Mouse (Mus musculus) thymus, postnatal 14 days (tissue): Measurements from ENCODE around the gene Abcg4.
A peak's percentile ranks its signal among the peaks of the same experiment; 100 is the strongest.

Experiments
- DNase-seq: peaks from one replicate; pipeline ENCODE4 v3.0.0; 2021

Gene Abcg4

DNA sequence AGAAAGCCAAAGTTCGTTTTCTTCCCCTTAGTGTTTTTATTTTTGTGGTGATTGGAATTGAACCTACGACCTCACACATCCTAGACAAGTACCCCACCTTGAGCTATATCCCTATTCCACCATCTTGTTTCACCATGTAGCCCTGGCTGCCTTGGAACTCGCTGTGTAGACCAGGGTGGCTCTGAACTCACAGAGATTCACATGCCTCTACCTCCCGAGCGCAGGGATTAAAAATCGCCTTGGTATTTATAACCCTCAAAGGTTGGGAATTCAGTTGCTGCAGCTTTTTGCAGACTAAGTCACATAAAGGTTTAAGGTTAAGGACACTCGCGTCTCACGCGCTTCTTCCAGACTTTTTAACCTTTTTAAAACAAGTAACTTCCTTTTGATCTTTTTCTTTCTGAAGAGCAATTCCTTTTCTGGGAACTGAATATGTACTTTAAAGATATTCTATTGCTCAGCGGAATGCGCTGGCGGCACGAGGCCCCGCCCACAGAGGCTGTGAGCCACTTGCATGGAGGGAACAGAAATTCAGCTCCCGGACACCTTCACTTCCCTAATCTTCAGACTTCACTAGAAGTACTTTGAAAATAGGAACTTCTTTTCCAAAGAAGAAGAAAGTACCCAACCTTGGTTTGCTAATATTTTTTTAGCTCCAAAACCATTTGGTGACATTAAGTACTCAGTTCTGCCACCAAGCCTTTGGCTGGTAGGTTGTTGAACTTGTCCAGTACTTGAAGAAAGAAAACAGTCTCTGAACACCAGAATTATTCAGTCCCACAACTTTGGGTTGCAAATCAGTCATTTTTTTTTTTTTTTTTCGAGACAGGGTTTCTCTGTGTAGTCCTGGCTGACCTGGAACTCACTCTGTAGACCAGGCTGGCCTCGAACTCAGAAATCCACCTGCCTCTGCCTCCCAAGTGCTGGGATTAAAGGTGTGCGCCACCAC, 53.7 kb downstream of the Abcg4 start:
- peak; percentile 86 for DNase-seq

DNA sequence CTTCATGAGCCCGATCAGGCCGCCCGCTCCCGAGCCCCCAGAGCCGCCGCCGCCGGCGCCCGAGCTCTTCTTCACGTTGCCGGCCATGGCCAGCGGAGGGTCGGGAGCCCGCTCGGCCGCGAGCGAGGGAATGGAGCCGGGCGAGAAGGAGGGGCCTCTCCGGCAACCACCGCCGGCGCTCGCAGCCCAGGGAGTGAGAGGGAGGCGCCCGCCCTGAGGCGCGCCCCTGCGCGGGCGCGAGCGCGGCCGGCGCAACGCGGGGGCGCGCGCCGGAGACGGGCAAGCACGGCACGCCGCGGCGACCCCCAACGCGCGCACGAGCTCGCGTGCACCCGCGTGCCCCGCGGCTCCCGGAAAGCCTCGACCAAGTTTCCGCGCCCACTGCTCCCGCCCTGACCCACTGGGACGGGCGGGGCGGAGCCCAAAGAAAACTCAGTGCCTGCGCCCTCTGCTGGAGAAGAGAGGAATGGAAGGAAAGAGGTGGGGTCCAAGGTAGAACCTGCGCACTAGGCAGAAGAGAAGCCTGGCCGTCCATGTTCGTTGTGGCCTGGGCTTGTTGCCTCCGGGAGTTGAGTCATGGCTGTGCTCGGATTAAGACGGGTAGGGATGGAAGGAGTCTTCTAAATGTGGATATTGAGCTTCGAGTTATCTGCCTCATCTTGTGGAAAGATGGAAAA, 54.5 kb downstream of the Abcg4 start, which contains the start of gene Cbl:
Gene Cbl, minus strand, starts transcription at position 248 of the 677 bp plus-strand sequence.
- DNase-seq: peak; percentile 99

DNA sequence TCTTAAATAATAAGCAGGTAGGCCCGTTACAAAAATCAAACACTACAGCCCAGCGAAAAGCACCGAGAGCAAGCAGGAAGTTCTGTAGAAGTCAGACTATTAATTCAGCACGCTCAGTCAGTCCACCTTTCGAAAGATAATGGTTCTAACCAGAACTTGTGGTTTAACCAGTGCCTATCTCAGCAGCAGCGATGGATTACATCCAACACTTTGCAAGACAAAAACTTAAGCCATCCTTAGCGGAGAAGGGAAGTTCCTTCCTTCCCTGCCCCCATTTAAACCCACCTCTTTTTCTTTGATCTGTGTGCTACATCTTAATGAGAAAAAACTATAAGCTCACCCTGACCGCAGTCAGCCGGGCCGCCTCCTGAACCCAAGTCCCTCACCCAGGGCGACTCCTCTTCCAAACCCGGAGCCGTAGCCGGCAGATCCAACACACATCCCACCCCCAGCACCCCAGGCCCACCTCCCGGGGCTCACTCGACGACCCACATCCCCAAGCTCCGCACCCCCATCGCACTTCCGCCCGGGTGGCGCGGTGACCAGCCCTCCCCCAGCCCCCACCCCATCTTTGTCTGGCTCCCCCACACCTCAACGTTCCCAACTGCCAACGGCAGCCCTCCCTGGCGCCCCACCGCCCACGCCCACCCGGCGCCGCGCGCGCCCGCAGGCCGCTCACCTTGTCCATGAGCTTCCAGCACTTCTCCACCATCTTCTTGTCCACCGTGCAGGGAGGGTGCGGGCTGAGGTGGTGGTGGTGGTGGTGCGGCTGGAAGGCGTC, 55.2 kb downstream of the Abcg4 start:
- peak; percentile 83 for DNase-seq

DNA sequence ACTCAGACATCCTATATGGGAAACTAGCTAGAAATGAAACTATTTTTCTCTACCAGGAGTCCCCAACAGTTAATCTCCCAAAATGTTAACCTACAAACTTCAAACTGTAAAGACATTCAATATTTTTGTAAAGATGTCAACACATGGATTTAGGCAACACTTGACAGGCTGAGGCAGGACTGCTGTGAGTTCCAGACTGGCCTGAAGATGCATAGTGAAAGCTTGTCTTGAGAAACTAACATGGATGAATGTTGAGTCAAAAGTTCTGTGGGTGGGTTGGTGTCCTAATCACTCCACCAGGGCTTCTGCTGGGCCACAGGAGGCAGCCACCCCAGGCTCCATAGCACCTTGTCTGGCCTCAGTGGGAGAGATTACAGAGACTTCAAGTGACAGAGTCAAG, 56.8 kb downstream of the Abcg4 start:
- DNase-seq: no peak

DNA sequence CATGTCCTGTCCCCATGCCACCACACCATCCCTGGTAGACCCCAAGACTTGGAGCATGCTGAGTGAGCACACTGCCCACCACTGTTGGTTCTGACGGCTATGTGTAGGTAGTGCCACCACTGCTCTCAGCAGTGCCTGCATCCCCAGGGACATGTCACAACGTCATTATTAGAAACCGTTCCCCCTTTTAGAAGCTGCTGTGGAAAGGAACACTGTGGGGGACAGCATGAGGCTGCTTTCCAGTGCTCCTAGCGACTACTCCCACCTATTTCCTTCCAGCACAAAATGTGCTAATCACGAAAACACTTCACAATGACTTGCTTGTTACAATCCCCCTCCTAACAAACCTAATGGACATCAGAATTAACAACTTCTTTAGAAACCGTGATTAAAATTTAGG, 62.4 kb downstream of the Abcg4 start:
- no peak for DNase-seq
